Mouse (Mus musculus) kidney, adult 2 months (tissue): ENCODE results near the gene Szrd1.

Source experiments
- CTCF ChIP-seq: fragments of 200-500 bp; conservative IDR thresholded peaks from 2 replicates; pipeline ENCODE4 v1.5.1; 2011; ENCODE audit warnings: low read depth, mild to moderate bottlenecking, control low read depth, low read length, moderate library complexity, mixed read lengths; ENCODE audit not compliant: insufficient read depth, insufficient read length
- POLR2A ChIP-seq: fragments of 200-500 bp; IDR thresholded peaks from one replicate; pipeline ENCODE4 v1.6.1; 2011; ENCODE audit warnings: low read depth, low read length, control low read depth

- TF ChIP-seq POLR2A (no peak), CTCF (no peak)
Measured at GRCm38 (mm10) chr4:141134751-141135530, 4.6 kb downstream of the Szrd1 start.
